Mouse (Mus musculus) adrenal gland, adult 8-10 months (tissue): ENCODE measurements around the gene Gprc6a. TPM values are rescaled to one million over a fixed set of nuclear protein-coding genes. Genes with fewer than 3 reads are reported as not detected.

Source experiments
- DNase-seq: peaks from one replicate; pipeline ENCODE4 v3.0.0; 2022
- total RNA-seq, 4 experiments: library from RNA; stranded (reverse); gene quantifications; 2 replicates each; pipeline ENCODE4 v1.2.4; 2022

Gene Gprc6a
- total RNA-seq, 4 experiments from 2014 or later, result not detected

DNA sequence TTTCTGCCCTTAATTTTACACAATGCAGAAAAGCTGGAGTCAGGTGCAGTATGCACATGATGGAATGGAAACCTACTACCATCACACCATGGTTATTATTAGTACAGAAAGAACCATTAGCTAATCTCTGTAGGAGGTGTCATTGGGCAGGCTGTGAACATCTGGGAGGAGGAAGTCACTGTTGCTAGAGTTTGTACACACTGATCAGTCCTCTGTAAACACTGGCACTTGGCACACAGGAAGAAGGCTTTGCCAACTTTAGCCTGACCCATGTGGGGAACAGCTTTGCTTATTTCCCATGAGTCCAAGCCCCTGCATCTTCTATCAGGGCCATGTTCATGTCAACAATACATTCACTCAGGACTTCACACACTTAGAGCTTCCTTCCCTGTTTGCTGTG lies 46.3 kb downstream of the Gprc6a start:
- DNase-seq, result no peak

DNA sequence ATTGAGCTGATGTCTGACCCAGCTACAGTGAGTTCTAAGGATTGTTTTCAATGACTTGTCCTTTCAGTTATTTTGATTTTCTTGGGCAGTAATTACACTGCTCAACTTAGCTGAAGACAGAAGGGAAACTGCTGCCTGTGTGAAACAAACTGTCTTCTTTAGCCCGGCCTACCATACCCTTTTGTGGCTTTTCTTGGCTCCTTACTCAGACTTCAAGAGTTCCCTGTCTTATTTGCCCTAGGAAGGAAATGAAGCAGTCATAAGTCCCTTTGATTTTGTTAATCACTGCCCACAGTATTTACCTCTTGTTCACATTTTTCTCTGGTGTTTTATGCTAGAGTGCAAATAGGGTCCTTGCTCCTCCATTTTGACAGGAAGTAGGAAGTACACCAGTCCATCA lies 46.9 kb downstream of the Gprc6a start:
- no peak for DNase-seq

DNA sequence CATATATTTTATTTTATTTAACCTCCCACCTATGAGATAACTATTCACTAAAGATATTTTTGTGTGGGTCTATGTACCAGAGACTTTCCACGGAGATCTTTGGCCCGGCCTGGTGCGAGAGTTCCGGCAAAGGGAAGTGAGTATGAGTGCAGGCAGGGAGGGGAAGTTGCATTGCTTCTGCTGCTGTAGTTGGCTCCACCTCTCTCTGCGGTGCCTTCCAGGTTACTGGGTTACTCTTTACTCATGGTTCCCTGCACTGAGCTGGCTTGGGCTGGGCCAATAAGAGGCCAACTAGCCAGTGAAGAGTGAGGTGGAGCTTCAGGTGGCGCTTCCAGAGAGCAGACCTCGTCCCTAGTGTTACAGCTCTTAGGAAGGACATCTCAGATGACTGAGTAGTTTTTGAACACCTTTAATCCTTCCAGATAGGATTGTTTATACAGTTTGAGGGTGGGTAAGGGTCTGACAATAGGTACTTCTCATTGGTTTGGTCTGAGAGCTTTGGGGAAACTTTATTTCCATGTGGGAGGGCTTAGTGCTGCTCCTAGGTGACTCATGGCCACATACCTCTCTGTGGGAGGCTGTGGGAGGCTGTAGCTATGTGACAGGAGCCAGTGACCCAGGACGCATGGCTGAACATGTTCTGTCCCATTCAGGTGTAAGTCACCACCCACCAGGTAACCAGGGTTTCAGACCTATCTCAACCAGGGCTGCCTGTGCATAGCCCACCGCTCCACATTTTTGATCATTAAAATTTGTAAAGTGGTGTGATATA lies 59.9 kb downstream of the Gprc6a start:
- DNase-seq, result no peak

Other genes starting within 250 kb of the Gprc6a start
- gene Gm49339, start 150.8 kb downstream of the Gprc6a start, total RNA-seq, result 1 to 10 TPM; 1.3 to 8.4 (median 3.5) TPM
- 10 to 100 TPM in 2 of 4 experiments, 1 to 10 TPM in 2; 2.8 to 17.4 (median 9.5) TPM for gene Lilr4b, start 150.8 kb downstream of the Gprc6a start, total RNA-seq
- gene Lilrb4a, start 140.5 kb downstream of the Gprc6a start, total RNA-seq, result 10 to 100 TPM in 2 of 4 experiments, 1 to 10 TPM in 2; 4.4 to 11.9 (median 8.4) TPM
- gene Fam162b, start 40.9 kb downstream of the Gprc6a start, total RNA-seq, result not detected
- not detected for gene Rfx6, start 46.3 kb upstream of the Gprc6a start, total RNA-seq